Mouse (Mus musculus) retina, embryonic 14.5 days (tissue): ENCODE measurements around the gene Smc1b.
A peak's percentile ranks its signal among the peaks of the same experiment; 100 is the strongest.
"Not testable (repeated sequence)": the region's sequence is repeated elsewhere in the genome, so short reads cannot be mapped to it uniquely, and the experiment has no call there.

ENCODE experiments used
- DNase-seq: peaks from one replicate; pipeline ENCODE4 v3.0.0-alpha.2; 2015; ENCODE audit warnings: low spot score

Smc1b gene

DNA sequence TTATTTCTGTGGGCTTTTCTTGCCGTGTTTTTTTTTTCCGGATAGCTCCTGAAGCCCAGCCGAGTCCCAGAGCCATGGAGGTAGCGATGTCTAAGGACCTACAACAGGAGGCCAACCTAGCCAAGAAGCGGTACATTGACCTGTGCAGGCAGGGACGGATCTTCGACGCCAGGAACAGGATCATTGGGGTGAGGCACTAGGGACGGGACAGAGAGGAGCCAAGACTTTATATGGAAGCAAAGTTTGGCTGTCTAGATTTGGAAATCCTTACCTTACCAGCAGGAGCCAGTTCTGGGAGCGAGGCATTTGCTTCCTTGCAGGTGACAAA lies 393 bp upstream of the Smc1b start:
- DNase-seq = no peak

DNA sequence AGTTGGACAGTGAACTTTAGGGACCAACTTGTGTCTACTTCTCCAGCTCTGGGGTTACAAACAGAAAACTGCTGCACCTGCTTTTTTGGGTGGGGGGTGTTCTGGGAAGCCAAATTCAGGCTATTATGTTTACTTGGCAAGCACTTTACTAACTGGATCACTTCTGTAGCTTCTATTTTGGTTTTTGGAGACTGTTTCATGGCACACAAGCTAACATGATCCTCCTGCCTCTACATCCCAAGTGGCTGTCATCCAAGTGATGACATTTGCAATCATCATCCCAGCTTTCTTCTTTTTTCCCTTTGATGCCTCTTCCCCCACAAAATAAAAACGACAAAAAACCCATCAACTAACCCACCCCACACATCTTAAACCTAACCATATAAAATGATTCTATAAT lies 46.1 kb downstream of the Smc1b start:
- no peak for DNase-seq

DNA sequence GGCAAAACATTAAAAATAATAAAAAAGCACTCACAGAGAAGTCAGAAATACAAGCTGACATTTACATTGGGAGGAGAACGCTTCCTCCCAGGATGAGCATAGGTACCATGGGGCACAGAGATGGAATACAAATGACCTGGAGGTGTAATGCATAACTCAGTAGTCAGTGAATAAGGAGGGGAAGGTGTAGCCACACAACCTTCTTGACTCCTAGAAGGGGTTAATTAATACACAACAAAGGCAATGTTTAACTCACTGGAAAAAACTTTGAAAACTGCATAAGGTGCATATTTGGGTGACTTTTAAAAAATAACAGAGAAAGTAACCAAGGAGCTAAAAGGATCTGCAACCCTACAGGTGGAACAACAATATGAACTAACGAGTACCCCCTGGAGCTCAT lies 59.1 kb downstream of the Smc1b start:
- no peak for DNase-seq

DNA sequence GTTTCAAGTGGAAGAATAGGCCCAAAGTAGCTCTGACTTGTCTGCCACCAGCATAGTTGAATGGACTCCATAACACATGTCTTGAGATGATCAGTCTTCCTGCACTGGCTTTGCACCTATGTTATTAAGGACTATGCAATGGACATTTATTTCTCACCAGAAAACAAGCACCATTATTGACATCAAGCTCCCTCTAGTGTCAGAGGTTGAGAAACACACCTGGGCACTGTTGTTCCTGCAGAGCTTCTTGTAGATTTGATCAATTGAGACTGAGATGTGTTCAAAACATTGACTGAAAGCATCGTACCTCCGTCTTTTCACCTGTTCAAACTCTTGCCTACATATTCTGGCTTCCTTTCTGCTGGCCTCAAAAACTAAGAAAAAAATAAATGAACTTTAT lies 61.2 kb downstream of the Smc1b start:
- peak; percentile 86 for DNase-seq

DNA sequence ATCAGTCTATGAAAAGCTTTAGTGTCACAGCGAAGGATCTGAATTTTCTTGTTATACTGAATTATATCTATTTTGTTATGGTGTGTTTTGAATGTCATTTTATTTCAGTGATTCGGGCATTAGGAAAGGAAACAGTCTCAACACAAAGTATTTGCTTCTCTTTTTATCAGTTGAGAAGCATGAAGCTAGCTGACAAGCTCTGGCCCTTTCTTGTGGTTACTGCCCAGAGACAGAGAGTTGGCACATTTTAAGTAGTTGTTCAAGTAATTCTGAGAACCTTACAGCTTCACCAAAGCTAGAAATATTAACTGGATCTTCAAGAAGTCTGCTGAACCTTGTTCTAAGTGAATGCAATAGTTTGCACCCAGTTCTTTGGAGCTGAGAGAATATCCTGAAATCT lies 68.3 kb downstream of the Smc1b start:
- no peak for DNase-seq

DNA sequence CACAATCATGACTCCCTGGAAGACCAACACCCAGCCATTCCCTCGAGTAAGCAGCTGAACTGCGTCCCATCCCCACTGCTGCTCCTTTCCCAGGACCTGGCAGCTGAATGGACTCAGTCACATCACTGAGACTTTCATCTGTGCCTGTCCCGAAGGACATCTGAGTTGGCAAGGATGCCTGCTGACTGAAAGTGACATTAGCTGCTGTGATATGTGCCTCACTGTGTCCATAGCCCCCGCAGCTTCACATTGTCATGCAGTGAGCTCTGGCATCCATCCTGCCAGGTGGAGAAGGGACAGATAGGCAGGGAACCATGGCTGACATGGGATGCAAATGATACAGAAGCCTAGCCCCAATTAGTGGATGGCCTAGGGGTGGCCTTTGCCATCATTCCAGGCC lies 76.6 kb downstream of the Smc1b start:
- DNase-seq = no peak

DNA sequence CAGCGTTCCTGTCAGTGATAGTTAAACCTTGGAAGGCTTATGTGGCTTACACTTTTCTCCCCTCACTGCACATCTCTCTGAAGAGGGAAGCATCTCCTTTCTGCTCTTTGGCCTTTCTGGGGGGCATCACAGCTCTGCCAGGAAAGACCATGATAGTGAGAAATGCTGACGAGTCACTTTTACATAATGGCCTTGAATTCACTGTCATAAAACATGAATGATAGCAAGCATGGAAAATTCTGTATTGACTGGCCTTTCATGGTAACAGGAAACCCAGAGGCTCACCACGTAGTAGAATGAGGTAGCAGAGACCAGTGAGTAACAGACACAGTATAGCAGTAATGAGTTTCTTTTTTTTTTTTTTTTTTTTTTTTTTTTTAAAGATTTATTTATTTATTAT lies 77.7 kb downstream of the Smc1b start:
- no peak for DNase-seq

DNA sequence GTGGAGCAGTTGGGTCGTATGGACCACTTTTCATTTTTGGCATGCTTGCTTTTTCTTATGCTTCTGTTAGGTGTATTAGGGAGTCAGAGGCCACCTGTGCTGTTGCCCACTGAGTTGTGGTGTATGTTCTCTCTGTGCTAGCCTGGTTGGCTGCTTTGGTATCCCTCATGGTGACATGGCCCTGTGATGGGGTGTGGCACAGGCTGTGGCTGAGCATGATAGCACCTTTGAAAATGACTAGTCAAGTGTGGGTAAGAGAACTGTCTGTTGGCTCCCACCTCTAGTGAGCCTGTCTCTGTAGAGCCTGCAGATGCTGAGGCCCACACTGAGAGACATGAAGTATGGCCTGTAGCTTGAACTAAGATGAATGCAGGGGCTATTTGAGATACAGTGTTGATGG lies 82.0 kb downstream of the Smc1b start:
- no peak for DNase-seq

DNA sequence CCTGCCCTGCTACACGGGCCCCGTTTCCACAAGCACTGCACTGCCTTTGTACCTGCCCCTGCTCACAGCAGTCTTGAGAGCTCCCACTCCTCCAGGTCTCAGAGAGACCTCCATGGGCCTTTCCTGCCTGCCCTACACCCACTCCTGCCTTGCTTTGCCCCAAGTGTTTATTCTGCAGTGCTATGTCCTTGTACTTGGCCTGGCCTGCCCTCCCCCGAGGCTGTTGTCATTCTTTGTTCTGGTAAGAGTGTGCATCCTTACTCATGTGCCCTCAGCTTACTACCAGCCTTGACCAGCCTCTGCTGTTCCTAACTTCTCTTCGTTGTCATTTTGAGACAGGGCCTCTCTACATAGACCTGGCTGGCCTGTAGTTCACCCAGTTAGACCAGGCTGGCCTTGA lies 83.9 kb downstream of the Smc1b start:
- no peak for DNase-seq

DNA sequence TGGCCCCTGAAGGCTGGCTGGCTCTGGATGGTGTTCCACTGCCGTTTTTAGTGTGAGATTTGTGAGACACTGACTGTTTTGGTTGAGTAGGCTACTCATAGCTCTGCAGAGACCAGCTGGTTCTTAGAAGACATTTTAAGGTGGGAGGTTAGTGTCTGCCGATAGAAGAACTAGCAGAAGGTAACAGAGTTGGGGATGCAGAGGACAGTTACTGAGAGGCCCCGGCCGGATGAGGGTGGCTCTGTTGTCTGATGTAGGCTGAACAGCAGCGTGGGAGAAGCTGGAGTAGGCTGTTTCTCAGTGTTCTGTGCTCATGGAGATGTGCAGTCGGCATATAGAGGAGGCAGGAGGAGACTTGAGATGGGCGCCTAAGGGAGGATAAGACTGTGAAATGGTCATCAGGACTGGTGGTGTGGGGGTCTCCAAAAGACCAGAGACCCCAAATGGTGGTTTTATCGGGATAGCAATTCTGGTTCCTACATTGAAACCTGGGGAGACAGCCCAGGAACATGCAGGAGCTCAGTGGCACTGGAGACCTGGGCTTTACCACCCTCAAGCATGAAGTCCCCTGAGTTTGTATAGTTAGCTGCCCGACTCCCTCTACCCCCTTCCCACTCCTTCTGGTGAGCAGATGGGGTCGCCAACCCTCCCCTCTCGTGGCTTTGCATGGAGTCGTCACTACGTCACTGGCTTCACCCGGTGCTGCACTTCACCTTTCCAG lies 85.4 kb downstream of the Smc1b start:
- DNase-seq = no peak

DNA sequence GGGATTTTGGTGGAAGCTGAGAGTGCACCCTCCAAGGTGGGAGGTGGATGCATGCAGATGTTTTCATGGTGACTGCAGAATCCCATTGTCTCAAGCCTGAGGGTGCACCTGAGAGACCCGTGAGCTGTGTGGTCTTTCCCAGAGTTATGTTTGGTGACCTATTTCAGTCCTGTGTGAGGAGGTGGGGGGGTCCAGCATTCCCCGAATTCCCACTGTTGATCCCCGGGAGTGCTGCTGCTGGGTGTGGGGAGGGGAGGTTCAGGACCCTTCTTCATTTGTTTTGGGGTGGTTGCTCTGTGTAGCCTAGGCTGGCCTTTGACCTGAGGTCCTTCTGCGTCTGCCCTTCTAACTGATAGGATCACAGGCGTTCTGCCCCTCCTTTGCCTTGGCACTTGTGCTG lies 88.0 kb downstream of the Smc1b start:
- no peak for DNase-seq

DNA sequence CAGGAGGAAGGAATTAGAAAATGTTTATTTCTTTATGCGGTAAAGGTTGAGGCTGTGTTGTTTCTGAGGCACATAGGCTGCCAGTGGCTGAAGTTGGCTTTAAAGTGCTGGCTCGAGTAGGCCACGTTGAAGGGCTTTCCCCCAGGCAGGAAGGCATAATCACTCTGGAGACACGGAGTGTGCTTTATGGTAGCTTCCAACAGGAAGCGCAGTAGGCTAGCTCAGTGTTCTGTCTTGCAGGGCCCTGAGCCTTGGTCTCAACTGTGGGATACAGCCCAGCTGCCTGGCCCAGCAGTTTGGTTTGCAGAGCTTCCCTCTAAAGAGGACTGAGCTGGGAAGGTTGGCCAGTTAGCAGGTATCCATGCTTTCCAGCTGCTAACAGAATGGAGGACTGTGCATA lies 88.6 kb downstream of the Smc1b start:
- DNase-seq = no peak

DNA sequence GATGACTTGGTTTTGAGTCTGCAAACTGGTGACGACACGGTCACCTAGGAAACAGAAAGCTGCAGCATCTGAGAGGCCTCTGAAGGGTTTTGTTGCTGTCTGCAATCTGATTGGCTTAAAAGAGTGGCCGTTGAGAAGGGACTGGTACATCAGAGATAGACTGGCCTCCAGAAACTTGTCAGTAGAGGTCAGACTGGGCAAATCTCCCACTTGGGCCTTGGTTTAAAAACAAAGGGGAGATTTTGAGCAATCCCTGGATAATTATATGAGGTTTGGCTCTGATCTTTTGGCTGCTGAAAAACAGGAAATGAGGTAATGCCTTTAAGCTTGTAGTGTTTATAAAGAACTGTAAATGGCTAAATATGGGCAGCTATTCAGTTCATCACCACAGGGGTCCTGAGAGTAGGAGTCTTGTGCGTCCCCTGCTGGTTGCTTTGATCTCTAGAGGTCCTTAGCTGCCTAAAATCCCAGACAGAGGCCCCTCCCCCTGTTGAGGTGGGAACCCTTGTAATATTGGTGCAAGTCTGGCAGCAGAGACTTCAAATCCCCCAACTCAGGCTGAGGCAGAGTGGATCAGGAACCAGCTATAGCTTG lies 89.3 kb downstream of the Smc1b start:
- peak; percentile 82 for DNase-seq

DNA sequence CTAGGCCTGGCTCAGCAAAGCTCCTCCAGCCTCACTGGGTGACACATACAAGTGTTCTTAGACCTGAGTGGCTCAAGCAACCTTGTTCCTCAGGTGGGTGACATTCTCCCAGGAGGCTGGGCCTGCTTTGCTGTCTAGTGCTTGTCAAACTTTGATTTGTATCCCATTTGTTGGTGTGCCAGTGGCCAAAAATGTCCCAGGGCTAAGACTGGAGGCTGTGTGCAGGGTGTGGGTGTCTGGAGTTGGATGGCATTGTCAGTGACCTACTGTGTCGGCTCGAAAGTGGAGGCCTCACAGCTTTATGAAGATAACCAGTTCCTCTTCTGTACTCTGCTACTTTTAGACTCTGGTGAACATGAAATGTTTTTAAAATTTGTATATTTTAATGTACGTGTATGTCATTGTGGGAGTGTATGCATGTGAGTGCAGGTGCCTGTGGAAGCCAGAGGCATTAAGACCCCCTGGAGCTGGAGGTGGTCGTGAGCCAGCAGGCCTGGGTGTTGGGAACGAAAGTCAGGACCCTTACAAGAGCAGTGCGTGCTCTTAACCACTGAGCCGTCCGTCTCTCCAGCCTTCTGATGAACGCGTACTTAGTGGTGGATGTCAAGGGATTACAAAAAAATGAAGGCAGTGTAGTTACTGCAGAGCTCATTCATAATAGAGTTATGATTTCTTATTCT lies 90.1 kb downstream of the Smc1b start:
- DNase-seq = no peak

DNA sequence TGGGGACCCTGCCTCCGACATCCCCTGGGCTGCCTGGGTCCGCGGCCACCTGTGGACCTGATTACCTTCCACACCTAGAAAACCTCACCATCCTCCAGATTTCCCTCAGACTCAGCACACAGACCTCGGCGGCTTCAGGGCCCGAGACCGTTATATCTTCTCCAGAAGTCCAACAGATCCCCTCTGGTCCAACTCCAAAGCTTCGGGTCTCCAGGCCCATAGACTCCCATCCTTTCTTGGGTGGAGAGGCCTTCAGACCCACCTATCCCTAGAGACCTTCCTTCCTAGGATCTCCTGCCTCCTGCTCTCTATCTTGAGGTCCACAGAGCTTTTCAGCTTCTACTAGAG lies 94.4 kb downstream of the Smc1b start:
- no peak for DNase-seq

DNA sequence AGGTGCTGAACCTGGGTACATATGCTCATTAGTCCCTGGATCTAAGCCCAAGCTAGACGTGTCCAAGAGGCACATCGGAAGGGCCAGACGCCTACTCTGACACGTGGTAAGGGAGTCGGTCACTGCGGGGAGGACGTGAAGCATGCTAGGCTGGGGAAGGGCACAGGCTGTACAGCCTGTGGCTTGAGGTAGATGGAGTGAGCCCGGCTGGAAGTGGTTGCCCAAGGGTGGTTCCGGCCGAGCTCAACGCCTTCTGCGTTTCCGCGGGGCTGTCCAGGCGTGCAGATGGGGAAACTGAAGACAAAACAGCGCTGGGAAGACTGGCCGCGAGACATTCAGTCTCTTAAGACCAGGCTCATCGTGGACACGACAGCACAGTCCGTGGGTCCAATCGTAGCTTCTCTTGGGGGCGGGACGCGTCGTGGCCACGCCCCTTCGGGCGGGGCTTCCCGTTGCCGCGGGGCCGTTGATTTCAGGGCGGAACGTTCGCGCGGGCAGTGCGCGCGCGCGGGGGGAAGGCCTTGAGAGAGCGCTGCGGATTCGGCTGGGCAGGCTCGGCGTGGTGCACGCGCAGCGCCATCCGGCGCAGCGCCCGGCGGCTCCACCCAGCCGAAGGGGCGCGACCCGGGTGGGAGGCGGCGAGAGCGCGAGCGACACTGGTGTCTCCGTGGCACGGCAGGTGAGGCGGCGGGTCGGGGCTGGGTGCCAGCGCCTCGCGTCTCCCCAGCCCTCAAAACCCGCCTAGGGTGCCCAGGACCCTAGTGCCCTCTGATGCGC lies 95.0 kb downstream of the Smc1b start:
- DNase-seq = peak; percentile 99

DNA sequence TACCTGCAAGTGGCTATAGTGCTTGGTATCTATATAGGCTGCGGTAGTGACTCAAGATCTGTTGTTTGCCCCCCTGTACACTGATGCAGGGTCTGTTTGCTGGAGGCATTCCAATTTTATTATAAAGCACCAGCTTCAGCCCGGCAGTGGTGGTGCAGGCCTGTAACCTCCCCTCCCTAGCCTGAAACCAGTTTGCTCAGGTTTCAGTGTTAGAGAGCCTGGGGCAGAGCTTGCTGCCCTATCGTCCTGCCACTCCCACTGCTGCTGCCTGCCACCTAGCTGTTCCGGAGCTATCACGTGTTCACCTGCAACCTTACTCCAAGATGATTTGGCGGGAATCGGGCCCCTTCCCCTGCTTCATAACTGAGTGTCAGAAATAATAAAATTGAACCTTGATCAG lies 97.8 kb downstream of the Smc1b start:
- DNase-seq = not testable (repeated sequence)

DNA sequence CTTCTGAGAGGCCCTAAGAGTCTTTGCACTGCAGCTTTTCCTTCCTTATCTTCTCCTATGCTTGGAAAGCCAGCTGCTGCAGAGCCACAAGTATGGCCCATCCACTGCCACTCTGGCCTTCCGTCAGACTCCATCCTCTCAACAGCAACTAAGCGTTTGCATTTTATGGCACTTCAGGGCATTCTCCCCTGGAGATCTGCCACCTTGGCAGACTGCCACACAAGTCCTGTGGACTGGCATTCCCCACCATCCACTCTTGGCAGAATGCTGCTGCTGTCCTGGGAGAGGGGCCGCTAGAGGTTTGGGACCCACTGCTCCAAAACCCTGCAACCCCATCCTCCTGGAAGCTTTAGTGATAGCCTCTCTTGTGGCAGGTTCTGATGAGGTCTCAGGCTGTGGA lies 99.9 kb downstream of the Smc1b start:
- no peak for DNase-seq

DNA sequence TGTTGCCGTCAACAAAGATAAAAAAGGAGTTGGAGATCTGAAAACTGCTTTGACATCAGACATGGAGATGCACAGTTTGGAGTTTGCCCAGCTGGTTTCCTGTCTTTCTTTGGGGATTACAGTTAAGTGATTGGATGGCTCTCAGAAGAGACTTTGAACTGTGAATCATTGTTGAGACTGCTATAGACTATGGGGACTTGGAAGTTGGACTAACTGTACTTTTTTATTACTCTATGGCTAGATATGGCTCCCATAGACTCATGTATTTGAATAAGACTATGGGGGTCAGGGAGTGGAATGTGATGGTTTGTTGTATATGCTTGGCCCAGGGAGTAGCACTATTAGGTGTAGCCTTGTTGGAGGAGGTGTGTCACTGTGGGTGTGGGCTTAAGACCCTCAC lies 101.1 kb downstream of the Smc1b start:
- DNase-seq = not testable (repeated sequence)

DNA sequence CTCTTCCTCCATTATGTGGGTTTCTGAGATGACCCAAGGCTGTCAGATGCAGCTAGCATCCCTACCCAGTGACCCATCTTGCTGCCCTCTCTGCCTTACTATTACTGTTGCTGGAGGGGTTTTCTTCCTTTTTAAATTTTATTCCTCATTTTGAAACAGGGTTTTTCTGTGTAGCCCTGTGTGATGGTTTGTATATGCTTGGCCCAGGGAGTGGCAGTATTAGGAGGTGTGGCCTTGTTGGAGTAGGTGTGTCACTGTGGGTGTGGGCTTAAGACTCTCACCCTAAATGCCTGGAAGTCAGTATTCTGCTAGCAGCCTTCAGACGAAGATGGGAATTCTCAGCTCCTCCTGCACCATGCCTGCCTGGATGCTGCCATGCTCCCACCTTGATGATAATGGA lies 103.1 kb downstream of the Smc1b start, which contains the start of gene Fam118a:
Gene Fam118a, plus strand, starts transcription at position 301 of the 400 bp plus-strand sequence.
- not testable (repeated sequence) for DNase-seq

DNA sequence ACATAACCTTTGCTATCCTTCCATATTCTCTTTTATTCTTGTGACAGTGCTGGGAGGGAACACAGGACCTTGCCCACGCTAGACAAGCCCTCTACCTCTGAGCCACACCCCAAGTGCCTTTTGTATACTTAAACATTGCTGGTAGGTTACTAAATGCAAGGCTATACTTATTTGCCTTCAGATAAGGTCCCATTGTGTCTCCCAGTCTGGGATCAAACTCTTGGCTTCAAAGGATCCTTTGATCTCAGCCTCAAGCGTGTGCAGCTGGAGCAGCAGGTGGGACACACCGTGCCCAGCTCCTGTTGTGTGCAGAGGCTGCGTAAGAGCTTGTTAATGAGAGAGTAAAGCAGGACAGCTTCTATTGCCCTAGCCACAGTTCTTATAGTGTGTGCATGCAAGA lies 104.0 kb downstream of the Smc1b start:
- DNase-seq = no peak

DNA sequence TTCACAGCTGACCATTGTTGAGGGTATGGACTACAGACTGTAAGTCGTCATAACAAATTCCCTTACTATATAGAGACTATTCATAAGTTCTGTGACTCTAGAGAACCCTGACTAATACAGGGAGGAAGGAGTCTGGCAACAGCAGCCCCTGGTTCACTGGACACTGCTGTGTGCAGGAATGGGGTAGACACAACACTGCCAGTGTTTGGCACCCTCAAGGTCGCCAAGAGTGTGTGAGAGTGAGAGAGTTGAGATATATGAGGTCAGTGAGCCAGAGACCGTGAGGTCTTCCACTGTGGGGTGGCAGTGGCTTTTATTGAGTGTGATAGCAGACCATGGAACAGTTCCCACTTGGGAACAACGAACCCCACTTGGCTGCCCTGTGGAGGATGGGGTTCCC lies 105.6 kb downstream of the Smc1b start:
- no peak for DNase-seq

DNA sequence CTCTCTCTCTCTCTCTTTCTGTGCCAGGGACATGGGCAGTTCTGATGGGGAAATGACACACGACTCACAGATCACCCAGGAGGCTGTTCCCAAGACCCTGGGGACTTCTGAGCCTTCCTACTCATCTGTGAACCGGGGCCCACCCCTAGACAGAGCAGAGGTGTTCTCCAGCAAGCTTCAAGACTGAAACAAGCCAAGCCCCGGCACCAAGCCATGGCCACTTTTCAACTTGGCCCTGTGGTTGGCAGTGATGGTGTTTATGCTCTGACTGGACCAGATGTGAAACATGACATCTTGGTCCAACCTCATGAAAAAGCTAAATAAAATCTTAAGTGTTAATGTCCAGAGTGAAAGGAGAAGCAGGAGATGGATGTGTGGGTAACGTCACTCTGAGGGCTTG lies 109.6 kb downstream of the Smc1b start:
- no peak for DNase-seq
